Mouse (Mus musculus) CD4-positive, CD25-positive, alpha-beta regulatory T cell, adult 4 months (primary cell): ENCODE results near the gene Pcid2. TPM values are rescaled to one million over a fixed set of nuclear protein-coding genes. Genes with fewer than 3 reads are reported as not detected.
"Not testable (repeated sequence)": the region's sequence is repeated elsewhere in the genome, so short reads cannot be mapped to it uniquely, and the experiment has no call there.

Experiments used
- ATAC-seq: one replicate; pipeline ENCODE4 v1.8.0; 2017
- polyA plus RNA-seq, 2 experiments: library from polyadenylated mRNA; unstranded; fragments of 100-300 nt; shearing (Covaris generic); gene quantifications; one replicate each; pipeline ENCODE4 v1.2.1; 2017

Gene Pcid2
- polyA plus RNA-seq, 2 experiments from 2014 or later, result 38.6 to 56.6 TPM

DNA sequence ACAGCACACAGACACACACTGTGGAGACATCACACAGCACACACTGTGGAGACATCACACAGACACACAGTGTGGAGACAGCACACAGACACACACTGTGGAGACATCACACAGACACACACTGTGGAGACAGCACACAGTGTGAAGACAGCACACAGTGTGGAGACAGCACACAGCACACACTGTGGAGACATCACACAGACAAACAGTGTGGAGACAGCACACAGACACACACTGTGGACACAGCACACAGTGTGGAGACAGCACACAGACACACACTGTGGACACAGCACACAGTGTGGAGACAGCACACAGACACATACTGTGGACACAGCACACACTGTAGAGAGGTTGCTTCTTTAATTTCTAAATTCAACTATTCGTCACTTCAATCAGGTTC lies 29.7 kb downstream of the Pcid2 start:
- ATAC-seq, result not testable (repeated sequence)

DNA sequence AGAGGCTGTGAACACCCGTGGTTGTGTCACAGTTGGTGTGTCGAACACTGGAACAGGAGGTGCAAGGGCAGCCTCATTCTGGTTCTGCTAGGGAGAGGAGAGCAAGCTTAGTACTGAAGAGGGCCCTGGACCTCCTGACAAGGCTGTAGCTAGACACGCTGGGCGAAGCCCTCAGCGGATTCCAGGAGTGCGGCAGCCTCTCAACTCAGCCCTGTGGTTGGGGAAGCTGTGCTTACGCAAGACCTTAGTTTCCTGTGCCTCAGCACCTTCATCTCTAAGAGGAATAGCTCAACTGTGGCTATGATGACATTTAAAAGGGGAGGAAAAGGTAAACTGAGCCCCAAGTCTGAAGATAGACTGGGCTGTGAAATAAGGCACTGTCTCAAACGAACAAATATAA lies 30.2 kb downstream of the Pcid2 start:
- ATAC-seq, result no peak

DNA sequence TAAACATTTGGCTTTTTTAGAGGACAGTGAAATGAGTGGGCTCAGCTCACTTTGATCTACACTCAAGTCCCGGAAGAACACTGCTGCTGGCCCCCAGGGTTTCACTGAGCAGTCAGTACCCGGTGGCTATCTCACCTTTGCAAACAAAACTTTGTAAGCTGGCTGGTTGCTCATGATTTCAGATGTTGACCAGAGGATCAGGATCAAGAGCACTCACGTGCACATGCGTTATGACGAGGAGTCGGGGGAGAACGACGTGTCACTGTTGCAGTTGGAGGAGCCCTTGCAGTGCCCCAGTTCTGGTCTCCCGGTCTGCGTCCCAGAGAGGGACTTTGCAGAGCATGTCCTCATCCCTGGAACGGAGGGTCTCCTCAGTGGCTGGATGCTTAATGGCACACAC lies 32.0 kb downstream of the Pcid2 start:
- no peak for ATAC-seq

GRCm38 (mm10) chr8:13063112-13063511 lies 42.1 kb downstream of the Pcid2 start:
- no peak for ATAC-seq

DNA sequence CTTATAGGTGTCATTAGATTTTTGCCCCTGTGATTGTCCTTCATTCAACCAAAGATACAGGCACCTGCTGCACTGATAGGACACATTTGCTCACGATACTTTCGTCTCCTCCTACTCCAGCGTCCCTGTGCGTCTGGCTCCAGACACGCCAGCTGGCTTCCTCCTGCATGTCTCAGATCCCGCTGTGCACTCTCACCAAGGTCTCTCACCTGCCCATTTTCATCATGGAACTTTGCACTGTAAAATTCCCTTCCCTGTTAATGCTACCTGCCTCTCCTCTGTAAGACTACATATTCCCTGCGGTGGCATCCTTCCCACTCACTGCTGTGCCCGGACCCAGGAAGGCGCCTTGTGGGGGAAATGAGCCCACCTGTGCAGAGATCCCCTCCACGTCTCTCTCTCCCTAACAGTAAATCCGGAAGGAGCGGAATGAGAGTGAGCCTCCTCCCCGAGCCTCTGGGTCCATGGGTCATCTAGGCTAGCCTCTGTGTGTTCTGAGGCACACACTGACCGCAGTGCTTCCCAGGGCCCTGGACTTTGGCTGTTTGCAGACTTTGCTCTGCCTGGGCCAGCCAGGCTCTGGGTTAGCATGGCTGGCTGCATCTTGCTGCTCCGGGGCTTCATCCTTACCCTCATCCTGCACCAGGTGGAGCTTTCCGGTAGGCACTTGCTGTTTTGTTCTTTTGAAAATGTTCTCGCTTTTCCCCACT lies 44.7 kb downstream of the Pcid2 start, which contains the start of gene Proz:
Gene Proz (plus strand): TSS at position 474 of the 710 bp plus-strand sequence.
- no peak for ATAC-seq

- ATAC-seq, result no peak
Measured at GRCm38 (mm10) chr8:13057351-13057750, 47.9 kb downstream of the Pcid2 start.

- ATAC-seq, result no peak
Measured at GRCm38 (mm10) chr8:13050550-13050949, 54.7 kb downstream of the Pcid2 start.

GRCm38 (mm10) chr8:13047652-13048051 lies 57.6 kb downstream of the Pcid2 start:
- no peak for ATAC-seq

- ATAC-seq, result no peak
Measured at GRCm38 (mm10) chr8:13041459-13041858, 63.8 kb downstream of the Pcid2 start.

GRCm38 (mm10) chr8:13039054-13039453 lies 66.2 kb downstream of the Pcid2 start:
- no peak for ATAC-seq

- ATAC-seq, result no peak
Measured at GRCm38 (mm10) chr8:13037569-13037968, 67.7 kb downstream of the Pcid2 start.

- ATAC-seq, result no peak
Measured at GRCm38 (mm10) chr8:13037015-13037414, 68.2 kb downstream of the Pcid2 start, which contains the start of gene F10. TSS of gene F10 (plus strand) at chr8:13037308.

DNA sequence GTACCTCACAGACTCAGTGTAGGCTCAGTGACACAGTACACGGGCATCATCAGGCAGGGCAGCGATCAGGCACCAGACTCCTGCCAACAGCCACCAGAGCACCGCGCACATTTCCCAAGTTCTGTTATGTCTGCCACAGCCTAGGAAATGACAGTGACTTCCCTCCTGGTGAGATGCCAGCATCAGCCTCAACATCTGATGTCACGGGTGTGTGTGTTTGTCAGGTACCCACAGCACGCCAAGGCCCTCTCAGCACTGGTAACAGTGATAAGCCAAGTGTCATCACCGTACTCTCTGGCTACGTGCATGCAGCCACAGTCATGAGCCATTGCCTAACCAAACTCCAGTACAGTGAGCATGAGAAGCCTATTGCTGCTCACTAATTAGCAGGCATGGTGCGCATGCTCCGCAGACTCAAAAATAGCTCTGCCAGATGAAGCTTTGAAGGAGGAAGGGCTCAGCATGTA lies 68.9 kb downstream of the Pcid2 start:
- ATAC-seq, result no peak

DNA sequence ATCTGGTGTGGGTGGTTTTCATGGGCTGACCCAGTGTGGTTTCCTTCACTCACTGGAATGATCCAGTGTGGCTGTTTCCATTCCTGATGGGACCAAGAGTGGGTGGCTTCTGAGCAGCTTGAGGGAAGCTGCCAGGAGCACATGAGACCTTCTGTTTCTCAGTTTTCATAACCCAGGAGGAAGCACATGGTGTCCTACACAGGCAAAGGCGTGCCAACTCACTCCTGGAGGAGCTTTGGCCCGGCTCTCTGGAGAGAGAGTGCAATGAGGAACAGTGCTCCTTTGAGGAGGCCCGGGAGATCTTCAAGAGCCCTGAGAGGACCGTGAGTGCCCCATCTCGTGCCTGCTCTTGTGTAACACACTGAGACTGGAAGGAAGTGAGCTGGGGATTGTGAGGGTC lies 76.8 kb downstream of the Pcid2 start:
- ATAC-seq, result no peak

DNA sequence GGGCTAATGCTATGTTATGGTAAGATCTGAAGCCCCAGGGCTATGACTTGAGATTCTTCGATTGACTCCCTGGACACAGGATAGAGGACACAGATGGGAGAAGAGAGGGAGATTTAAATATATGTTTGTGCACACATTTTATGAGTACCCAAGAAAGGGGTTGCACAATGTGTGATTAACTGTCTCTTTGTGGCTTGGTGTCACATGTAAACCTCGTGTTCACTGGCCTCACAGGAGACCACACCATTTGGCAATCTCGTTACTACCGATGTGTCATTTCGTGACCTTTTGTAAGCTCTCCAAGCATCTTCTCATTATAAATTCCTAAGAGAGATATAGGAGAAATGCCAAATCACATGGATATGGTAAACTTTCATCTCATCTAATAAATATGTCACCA lies 77.6 kb downstream of the Pcid2 start:
- ATAC-seq, result no peak

Other genes with a start within 250 kb of the Pcid2 start
- gene Mcf2l, start 231.7 kb downstream of the Pcid2 start, polyA plus RNA-seq, result under 1 TPM in 1 of 2 experiments, not detected in 1; 0.65 TPM
- gene F7, start 79.4 kb downstream of the Pcid2 start, polyA plus RNA-seq, result not detected
- gene F10, start 68.2 kb downstream of the Pcid2 start, polyA plus RNA-seq, result not detected
- gene Proz, start 44.5 kb downstream of the Pcid2 start, polyA plus RNA-seq, result 1 to 10 TPM; 1.9 to 2.9 TPM
- 10 to 100 TPM; 20.3 to 20.5 TPM for gene Cul4a, start 162 bp upstream of the Pcid2 start, polyA plus RNA-seq
- gene Lamp1, start 53.7 kb upstream of the Pcid2 start, polyA plus RNA-seq, result 10 to 100 TPM; 12.6 to 25.2 TPM
- gene Grtp1, start 95.2 kb upstream of the Pcid2 start, polyA plus RNA-seq, result 1 to 10 TPM; 2.8 to 3.2 TPM
- gene Adprhl1, start 148.7 kb upstream of the Pcid2 start, polyA plus RNA-seq, result under 1 TPM in 1 of 2 experiments, not detected in 1; 0.12 TPM
- 10 to 100 TPM; 23.6 to 27.6 TPM for gene Dcun1d2, start 182.7 kb upstream of the Pcid2 start, polyA plus RNA-seq
- gene Tmco3, start 182.7 kb upstream of the Pcid2 start, polyA plus RNA-seq, result 10 to 100 TPM; 26.8 to 32.8 TPM
- 10 to 100 TPM; 31.5 to 46.6 TPM for gene Tfdp1, start 233.3 kb upstream of the Pcid2 start, polyA plus RNA-seq